Mouse (Mus musculus) hindbrain, postnatal 0 days (tissue): ENCODE results near the gene Jam3. TPM values are rescaled to one million over a fixed set of nuclear protein-coding genes. Genes with fewer than 3 reads are reported as not detected.

ENCODE experiments used
- ATAC-seq: fragments of 200-750 bp; cut with Nextera tagmentation; 2 replicates; pipeline ENCODE4 v1.8.0; 2017; ENCODE audit warnings: mild to moderate bottlenecking, moderate TSS enrichment, moderate library complexity
- DNase-seq: peaks from one replicate; pipeline ENCODE4 v3.0.0-alpha.2; 2015; ENCODE audit warnings: low spot score
- H3K27ac ChIP-seq: fragments of 300-500 bp; sonication (generic); 2 replicates; pipeline ENCODE4 v1.5.1; 2014; ENCODE audit warnings: mild to moderate bottlenecking
- H3K27me3 ChIP-seq: fragments of 300-500 bp; sonication (generic); 2 replicates; pipeline ENCODE4 v1.6.1; 2014; ENCODE audit warnings: low read length, mixed read lengths; ENCODE audit not compliant: insufficient read depth
- H3K36me3 ChIP-seq: fragments of 300-500 bp; sonication (generic); 2 replicates; pipeline ENCODE4 v1.6.1; 2014; ENCODE audit warnings: low read length, mixed read lengths; ENCODE audit not compliant: insufficient read depth
- H3K4me1 ChIP-seq: fragments of 300-500 bp; sonication (generic); 2 replicates; pipeline ENCODE4 v1.6.1; 2014; ENCODE audit warnings: antibody characterized with exemption, low read length, mixed read lengths; ENCODE audit not compliant: insufficient read depth
- H3K4me2 ChIP-seq: fragments of 300-500 bp; sonication (generic); 2 replicates; pipeline ENCODE4 v1.6.1; 2014; ENCODE audit warnings: low read depth, mild to moderate bottlenecking, low read length, moderate library complexity, mixed read lengths
- H3K4me3 ChIP-seq: fragments of 300-500 bp; sonication (generic); 2 replicates; pipeline ENCODE4 v1.5.1; 2014; ENCODE audit warnings: low read length
- H3K9ac ChIP-seq: fragments of 300-500 bp; sonication (generic); replicated peaks from 2 replicates; pipeline ENCODE4 v1.6.1; 2014; ENCODE audit warnings: mild to moderate bottlenecking, low read length, moderate library complexity, mixed read lengths
- H3K9me3 ChIP-seq: fragments of 300-500 bp; sonication (generic); 2 replicates; pipeline ENCODE4 v1.6.1; 2016; ENCODE audit warnings: low read length, mixed read lengths
- CTCF ChIP-seq: IDR thresholded peaks from 2 replicates; pipeline ENCODE4 v1.5.1; 2016; ENCODE audit warnings: antibody characterized with exemption, control low read depth, low read depth
- WGBS: fragments of 180-500 bp; shearing (Covaris S2); extraction: QIAGEN DNeasy Blood & Tissue Kit; methylation state at CpG from one replicate; pipeline ENCODE4 v1.1.7; 2014; 5-methylcytosine and 5-hydroxymethylcytosine counted together
- polyA plus RNA-seq: library from polyadenylated mRNA; unstranded; fragments of >200 nt; fragmentation: Nextera tagmentation; extraction: Ambion mirVana; gene quantifications from 2 replicates; pipeline ENCODE4 v1.2.1, GENCODE M21; 2015
- total RNA-seq: library from RNA; depleted of rRNA; stranded (reverse); fragments of >200 nt; gene quantifications from 2 replicates; pipeline ENCODE4 v1.2.3, GENCODE M21; 2014

The Jam3 gene
- total and polyA plus RNA-seq, 2 experiments from 2014 or later = 28.9 to 37.6 TPM

DNA sequence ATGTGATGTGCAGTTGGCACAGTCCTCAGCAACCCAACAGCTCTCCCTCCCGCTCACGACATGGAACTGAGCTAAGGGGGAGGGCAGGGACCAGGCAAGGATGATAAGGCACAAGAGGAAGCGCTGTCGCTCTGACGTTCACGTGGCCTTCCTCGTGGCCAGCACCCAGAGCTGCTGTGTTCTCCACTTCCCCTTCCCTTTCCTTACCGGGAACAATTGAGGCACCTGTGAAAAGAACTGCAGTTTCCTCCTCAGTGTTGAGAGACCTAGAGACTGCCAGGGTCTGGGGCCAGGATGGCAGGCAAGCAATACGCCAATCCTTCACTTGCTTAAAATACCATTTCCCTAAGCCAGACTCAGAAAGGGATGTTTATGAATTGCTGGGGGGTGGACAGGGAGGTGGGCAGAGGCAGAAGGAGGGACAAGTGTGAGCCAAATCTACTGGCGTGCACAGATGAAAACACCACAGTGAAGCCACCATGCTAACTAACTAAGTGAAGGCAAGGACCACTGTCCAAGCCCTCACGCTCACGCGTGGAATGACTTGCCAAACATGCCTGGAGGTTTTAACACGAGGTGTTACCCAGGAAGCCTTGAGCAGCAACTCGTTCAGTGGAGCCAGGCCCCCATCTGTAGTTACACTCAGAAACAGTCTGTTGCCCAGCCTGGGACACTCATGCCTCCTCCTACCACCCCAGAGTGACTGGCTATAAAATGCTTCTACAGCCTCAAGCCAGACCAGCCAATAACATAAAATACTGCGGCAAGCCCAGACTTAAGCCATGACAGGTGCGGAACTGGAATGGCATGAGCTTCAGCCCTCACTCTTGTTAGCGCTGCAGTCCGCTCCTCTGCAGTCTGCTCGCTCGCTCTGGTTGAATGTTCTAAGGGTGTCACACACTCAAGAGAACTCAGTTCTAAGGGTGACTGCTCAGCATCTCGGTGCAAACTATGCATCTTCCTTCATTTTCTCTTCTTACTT lies 45.4 kb downstream of the Jam3 start:
- Histone ChIP-seq H3K4me3 (no peak overlapping the region), H3K4me2 (no peak overlapping the region), H3K27ac (no peak overlapping the region), H3K4me1 (0 out of 2 replicates have a peak, but pooled peaks cover 3% of the 10 kb centered on the region), H3K9ac (no peak overlapping the region), H3K9me3 (no peaks in the 10 kb centered on the region), H3K36me3 (no peaks in the 10 kb centered on the region), H3K27me3 (no peaks in the 10 kb centered on the region)
- ATAC-seq (no peak; the same call in 1 of the 2 replicates), DNase-seq (peak; percentile 34)
- 60% methylated on average over 22 of the region's 22 CpGs for WGBS
- no peak for TF ChIP-seq CTCF

DNA sequence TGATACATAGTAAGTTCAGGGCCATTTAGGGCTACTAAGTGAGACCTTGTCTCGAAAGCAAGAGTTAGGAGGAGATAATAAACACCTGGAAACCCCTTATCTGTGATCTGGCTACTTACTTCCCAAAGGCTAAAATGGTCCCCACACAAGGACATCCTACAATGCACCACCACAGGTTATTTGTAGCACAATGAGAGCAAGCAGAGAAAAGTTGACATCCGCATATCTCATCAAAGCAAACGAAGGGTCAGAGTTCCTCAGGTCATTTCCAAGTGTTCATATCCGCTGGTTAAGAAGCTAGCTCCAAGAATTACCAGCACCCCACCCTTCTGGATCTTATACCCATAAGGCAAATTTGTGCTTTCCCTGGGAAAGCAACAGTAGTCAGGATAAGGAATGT lies 46.8 kb downstream of the Jam3 start:
- 87% methylated on average over 4 of the region's 4 CpGs for WGBS
- ATAC-seq = no peak

DNA sequence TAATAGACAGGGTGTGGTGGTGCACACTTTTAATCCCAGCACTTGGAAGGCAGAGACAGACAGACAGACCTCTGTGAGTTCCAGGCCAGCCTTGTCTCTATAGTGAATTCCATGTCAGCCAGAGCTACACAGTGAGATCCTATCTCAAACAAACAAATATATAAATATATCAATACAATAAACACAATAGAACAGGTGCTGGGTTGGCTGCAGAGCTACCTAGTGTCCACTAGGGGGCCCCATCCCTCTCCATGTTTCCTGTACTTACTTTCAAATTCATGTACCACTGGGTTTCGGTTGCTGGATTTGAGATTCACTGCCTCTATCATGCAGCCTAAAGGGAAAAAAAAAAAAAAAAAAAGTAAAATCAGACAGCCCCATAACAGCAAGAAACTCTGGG lies 49.1 kb downstream of the Jam3 start:
- H3K27me3 ChIP-seq = no peaks in the 10 kb centered on the region
- no peak overlapping the region for H3K27ac ChIP-seq
- peak; percentile 89 for TF ChIP-seq CTCF
- peaks cover 16% of the 10 kb centered on the region; the same call in 1 of the 2 replicates for H3K36me3 ChIP-seq
- 0 out of 2 replicates have a peak, but pooled peaks cover 3% of the 10 kb centered on the region for H3K4me1 ChIP-seq
- no peak overlapping the region for H3K4me2 ChIP-seq
- no peaks in the 10 kb centered on the region for H3K9me3 ChIP-seq
- no peak overlapping the region for H3K9ac ChIP-seq
- DNase-seq = peak; percentile 83
- WGBS = 21% methylated on average over 1 of the region's 1 CpGs
- no peak overlapping the region for H3K4me3 ChIP-seq
- peak; percentile 50; the same call in 1 of the 2 replicates for ATAC-seq

More for the DNA sequence above, 46.8 kb downstream of the Jam3 start:
- H3K9ac ChIP-seq = no peak overlapping the region
- 0 out of 2 replicates have a peak, but pooled peaks cover 3% of the 10 kb centered on the region for H3K4me1 ChIP-seq
- peaks cover 4% of the 10 kb centered on the region; the same call in 1 of the 2 replicates for H3K36me3 ChIP-seq
- H3K27ac ChIP-seq = no peak overlapping the region
- no peak overlapping the region for H3K4me3 ChIP-seq
- DNase-seq = no peak
- H3K27me3 ChIP-seq = no peaks in the 10 kb centered on the region
- H3K9me3 ChIP-seq = no peaks in the 10 kb centered on the region
- H3K4me2 ChIP-seq = no peak overlapping the region
- no peak for TF ChIP-seq CTCF

DNA sequence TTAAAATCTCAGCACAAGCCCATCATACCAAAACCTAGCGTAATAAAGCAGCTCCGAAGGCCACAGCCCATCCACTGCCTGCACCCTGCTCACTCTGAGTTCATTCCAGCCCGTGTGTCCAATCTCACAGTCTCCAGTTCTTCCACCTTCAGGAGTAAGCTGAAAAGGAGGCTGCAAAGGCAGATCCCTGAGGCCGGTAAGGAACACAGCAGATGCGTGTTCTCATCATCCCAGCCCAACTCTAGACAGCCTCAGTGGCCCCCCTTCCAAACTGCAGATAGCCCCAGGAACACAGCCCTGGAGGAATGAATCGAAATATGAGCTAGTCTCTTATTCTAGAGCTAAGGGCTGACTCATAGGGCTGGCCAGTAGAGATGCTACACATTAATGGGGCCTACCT lies 53.8 kb downstream of the Jam3 start:
- Histone ChIP-seq H3K27ac (no peak overlapping the region), H3K36me3 (peaks cover 35% of the 10 kb centered on the region; the same call in 1 of the 2 replicates), H3K4me3 (no peak overlapping the region), H3K4me2 (no peak overlapping the region), H3K4me1 (no peaks in the 10 kb centered on the region), H3K27me3 (no peaks in the 10 kb centered on the region), H3K9me3 (no peaks in the 10 kb centered on the region), H3K9ac (no peak overlapping the region)
- no peak for ATAC-seq
- no peak for DNase-seq
- no peak for TF ChIP-seq CTCF
- 97% methylated on average over 6 of the region's 6 CpGs for WGBS

DNA sequence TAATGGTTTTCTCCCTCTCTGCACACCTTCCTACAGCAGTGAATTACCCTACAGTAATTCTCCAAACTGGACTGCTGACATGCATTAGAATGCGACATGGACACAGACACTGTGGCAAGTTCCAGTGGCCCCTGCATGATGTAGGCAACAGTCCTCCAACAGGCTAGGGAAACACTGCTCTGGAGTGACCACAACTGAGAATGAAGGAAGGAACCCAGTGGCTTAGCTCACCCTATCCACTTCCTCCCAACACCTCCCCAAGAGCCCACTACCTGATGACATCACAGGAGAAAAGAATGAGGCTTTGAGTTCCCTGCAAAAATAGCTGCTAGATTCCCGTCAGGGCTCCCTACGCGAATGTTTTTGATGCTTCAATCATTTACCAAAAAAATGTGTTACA lies 55.7 kb downstream of the Jam3 start:
- ATAC-seq (no peak), DNase-seq (no peak)
- Histone ChIP-seq H3K9ac (no peak overlapping the region), H3K36me3 (peaks cover 49% of the 10 kb centered on the region), H3K4me1 (no peaks in the 10 kb centered on the region), H3K4me2 (no peak overlapping the region), H3K9me3 (no peaks in the 10 kb centered on the region), H3K4me3 (no peak overlapping the region), H3K27me3 (no peaks in the 10 kb centered on the region), H3K27ac (no peak overlapping the region)
- no peak for TF ChIP-seq CTCF
- 89% methylated on average over 4 of the region's 4 CpGs for WGBS

DNA sequence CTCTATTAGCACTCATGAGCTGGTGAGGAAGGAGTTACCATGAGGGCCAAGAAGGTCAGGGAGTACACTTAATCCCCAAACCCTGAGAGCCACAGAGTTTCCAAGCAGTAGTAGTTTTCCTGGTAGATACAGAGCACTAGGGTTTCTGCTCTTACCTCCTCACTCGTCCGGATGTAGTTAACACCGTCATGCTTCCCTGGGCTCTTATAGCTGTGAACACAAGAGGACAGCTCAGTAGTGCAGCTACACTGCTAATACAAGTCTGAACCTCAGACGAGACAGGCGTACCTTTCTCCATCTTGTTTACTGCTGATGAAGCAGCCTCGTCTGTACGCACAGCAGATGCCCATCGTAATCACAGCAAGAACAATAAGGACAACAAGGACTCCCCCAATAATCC lies 56.7 kb downstream of the Jam3 start:
- peaks cover 50% of the 10 kb centered on the region for H3K36me3 ChIP-seq
- no peak overlapping the region for H3K27ac ChIP-seq
- no peaks in the 10 kb centered on the region for H3K4me1 ChIP-seq
- TF ChIP-seq CTCF = no peak
- H3K4me2 ChIP-seq = no peak overlapping the region
- H3K9ac ChIP-seq = no peak overlapping the region
- no peaks in the 10 kb centered on the region for H3K27me3 ChIP-seq
- DNase-seq (no peak), ATAC-seq (no peak)
- WGBS = 80% methylated on average over 8 of the region's 8 CpGs
- H3K9me3 ChIP-seq = no peaks in the 10 kb centered on the region
- H3K4me3 ChIP-seq = no peak overlapping the region

DNA sequence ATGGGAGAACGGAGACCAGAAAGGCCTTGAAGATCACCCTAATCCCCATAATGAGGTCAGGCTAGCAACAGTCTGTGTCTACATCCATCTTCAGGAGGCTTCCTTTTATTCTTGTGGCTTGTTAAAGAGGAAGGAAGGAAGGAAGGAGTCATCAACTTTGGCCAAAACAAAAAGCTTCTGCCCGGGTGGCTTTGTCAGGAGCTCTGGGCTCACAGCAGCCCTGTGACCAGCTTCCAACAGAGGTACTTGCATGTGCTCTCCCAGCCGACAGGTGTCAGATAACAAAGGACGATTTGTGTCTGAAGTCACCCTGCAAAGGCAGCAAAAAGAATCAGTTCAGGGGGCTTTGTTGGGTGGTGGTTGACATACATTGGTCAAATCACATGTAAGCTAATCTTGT lies 57.1 kb downstream of the Jam3 start:
- H3K9me3 ChIP-seq = no peaks in the 10 kb centered on the region
- ATAC-seq = no peak
- no peak; the same call in 1 of the 2 replicates for TF ChIP-seq CTCF
- H3K27me3 ChIP-seq = no peaks in the 10 kb centered on the region
- no peaks in the 10 kb centered on the region for H3K4me1 ChIP-seq
- no peak overlapping the region for H3K27ac ChIP-seq
- no peak for DNase-seq
- H3K4me3 ChIP-seq = no peak overlapping the region
- peaks cover 50% of the 10 kb centered on the region for H3K36me3 ChIP-seq
- no peak overlapping the region for H3K4me2 ChIP-seq
- 25% methylated on average over 4 of the region's 4 CpGs for WGBS
- H3K9ac ChIP-seq = no peak overlapping the region
